Mouse (Mus musculus): ENCODE data around the gene Rybp. TPM values are rescaled to one million over a fixed set of nuclear protein-coding genes. Genes with fewer than 3 reads are reported as not detected.

Gene Rybp
- polyA plus RNA-seq, 1 experiment from 2014 or later: 12.7 TPM

DNA sequence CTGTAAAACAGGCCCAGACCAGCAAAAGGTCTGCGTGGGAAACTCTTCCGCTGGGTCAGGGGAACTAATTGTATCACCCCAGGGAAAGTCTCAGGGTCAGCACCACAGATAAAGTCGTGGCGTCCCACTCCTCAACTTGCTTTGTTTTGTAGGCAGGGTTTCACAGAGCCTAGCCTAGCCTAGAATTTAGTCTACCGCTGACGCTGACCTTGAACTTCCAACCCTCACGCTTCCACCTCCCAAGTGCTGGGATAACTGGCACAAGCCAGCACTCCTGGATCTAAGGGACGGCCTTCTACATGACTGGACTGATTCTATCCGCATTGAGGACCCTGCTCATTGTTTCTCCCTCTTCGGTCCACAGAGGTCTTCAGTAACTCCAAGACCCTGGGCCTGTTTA lies 63.9 kb downstream of the Rybp start:
- H3K9ac ChIP-seq (ENCODE audit: low read length): no peak overlapping the region
- no peaks in the 10 kb centered on the region for H3K27me3 ChIP-seq (ENCODE audit: control insufficient read depth, insufficient read depth, low read length)
- H3K4me1 ChIP-seq (replicated peaks; ENCODE audit: control insufficient read depth, insufficient read depth): peaks cover 6% of the 10 kb centered on the region
- H3K9me3 ChIP-seq (ENCODE audit: control insufficient read depth, low read length): no peaks in the 10 kb centered on the region
- DNase-seq (ENCODE audit: low spot score) (no peak), ATAC-seq (ENCODE audit: low FRiP score, low TSS enrichment) (no peak)
- no peak overlapping the region for H3K4me3 ChIP-seq (ENCODE audit: low read depth, low read length)
- WGBS: 85% methylated on average over 10 of the region's 10 CpGs
- no peak overlapping the region for H3K4me2 ChIP-seq (replicated peaks; ENCODE audit: low read depth)
- no peak for TF ChIP-seq CTCF (IDR thresholded peaks at IDR 0.05; ENCODE audit: low read depth)
- TF ChIP-seq EP300 (optimal IDR thresholded peaks at IDR 0.05): no peak
- H3K36me3 ChIP-seq (ENCODE audit: control insufficient read depth, insufficient read depth, low read length): no peaks in the 10 kb centered on the region
- no peak overlapping the region for H3K27ac ChIP-seq (replicated peaks)

DNA sequence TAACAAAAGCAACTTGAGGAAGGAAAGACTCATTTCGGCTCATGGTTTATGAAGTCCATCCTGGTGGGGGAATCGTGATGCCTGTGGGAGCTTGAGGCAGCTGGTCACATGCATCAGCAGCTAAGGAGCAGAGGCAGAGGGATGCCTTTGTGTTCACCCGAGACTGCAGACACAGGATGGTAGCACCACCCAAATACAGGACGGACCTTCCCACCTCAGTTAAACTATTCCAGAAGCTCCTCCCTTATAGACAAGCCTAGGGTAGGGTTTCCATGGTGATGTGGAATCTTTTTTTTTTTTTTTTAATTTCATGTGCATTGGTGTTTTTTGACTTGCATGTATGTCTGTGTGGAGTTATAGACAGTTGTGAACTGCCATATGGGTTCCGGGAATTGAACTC lies 64.4 kb downstream of the Rybp start:
- Histone ChIP-seq H3K36me3 (ENCODE audit: control insufficient read depth, insufficient read depth, low read length) (no peaks in the 10 kb centered on the region), H3K9me3 (ENCODE audit: control insufficient read depth, low read length) (no peaks in the 10 kb centered on the region), H3K4me3 (ENCODE audit: low read depth, low read length) (no peak overlapping the region), H3K27ac (replicated peaks) (no peak overlapping the region), H3K4me1 (replicated peaks; ENCODE audit: control insufficient read depth, insufficient read depth) (peaks cover 6% of the 10 kb centered on the region), H3K27me3 (ENCODE audit: control insufficient read depth, insufficient read depth, low read length) (no peaks in the 10 kb centered on the region), H3K9ac (ENCODE audit: low read length) (no peak overlapping the region), H3K4me2 (replicated peaks; ENCODE audit: low read depth) (no peak overlapping the region)
- DNase-seq (ENCODE audit: low spot score): no peak
- no peak for ATAC-seq (ENCODE audit: low FRiP score, low TSS enrichment)
- no peak for TF ChIP-seq EP300 (optimal IDR thresholded peaks at IDR 0.05)
- 82% methylated on average over 5 of the region's 5 CpGs for WGBS

DNA sequence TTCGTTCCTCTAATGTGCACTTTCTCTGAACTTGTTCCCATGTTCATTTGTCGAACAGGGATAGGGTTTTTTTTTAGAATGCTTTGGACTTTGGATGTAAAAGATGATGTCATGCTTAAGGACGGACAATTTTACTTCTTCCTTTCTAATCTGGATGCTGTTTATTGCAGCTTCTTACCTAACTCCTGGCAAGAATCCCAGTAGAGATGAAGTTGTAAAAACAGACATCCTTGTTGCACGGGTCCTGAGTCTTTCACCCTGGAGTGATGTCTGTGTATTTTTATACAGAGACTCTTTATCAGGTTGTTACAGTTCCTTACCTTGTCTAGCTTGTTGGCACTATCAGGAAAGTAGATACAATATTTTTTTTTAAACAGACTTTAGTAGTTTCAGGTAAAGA lies 65.5 kb downstream of the Rybp start:
- Histone ChIP-seq H3K27me3 (ENCODE audit: control insufficient read depth, insufficient read depth, low read length) (no peaks in the 10 kb centered on the region), H3K9ac (ENCODE audit: low read length) (no peak overlapping the region), H3K27ac (replicated peaks) (no peak overlapping the region), H3K36me3 (ENCODE audit: control insufficient read depth, insufficient read depth, low read length) (no peaks in the 10 kb centered on the region), H3K9me3 (ENCODE audit: control insufficient read depth, low read length) (no peaks in the 10 kb centered on the region), H3K4me2 (replicated peaks; ENCODE audit: low read depth) (no peak overlapping the region), H3K4me1 (replicated peaks; ENCODE audit: control insufficient read depth, insufficient read depth) (peaks cover 6% of the 10 kb centered on the region), H3K4me3 (ENCODE audit: low read depth, low read length) (no peak overlapping the region)
- DNase-seq (ENCODE audit: low spot score): no peak
- ATAC-seq (ENCODE audit: low FRiP score, low TSS enrichment): no peak
- TF ChIP-seq CTCF (IDR thresholded peaks at IDR 0.05; ENCODE audit: low read depth): no peak
- no peak for TF ChIP-seq EP300 (optimal IDR thresholded peaks at IDR 0.05)
- WGBS: 32% methylated on average over 4 of the region's 4 CpGs

DNA sequence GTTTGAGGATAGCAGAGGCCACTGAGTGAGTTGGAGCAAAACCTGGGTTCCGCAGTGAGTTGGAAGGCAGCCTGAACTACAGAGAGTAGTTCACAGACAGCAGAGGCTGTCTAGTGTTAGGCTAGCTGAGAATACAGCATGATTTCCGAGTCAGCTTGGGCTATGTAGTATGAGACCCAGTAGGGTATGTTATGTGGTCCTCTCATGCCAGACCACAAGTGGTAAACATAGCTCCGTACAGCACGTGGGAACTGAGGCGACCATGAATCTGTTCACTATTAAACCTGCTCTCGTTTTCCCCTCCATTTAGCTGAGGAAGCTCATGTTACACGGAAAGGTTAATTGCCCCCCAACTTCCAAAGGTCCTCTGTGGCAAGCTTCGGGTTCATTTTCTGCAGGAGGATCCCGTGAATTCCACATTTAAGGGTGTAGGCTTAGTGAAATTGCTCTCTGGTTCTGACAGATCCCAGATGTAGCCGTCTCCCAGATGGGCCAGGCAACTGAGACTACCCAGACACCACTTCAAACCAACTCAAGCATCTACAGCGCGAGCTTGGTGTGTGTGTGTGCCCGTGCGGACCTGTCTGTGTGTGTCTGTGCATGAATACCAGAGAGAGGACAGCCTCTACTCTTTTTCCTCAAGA lies 66.2 kb downstream of the Rybp start:
- H3K4me1 ChIP-seq (replicated peaks; ENCODE audit: control insufficient read depth, insufficient read depth): peaks cover 6% of the 10 kb centered on the region
- H3K4me2 ChIP-seq (replicated peaks; ENCODE audit: low read depth): no peak overlapping the region
- H3K27me3 ChIP-seq (ENCODE audit: control insufficient read depth, insufficient read depth, low read length): no peaks in the 10 kb centered on the region
- TF ChIP-seq EP300 (optimal IDR thresholded peaks at IDR 0.05) (no peak), CTCF (IDR thresholded peaks at IDR 0.05; ENCODE audit: low read depth) (no peak)
- no peak overlapping the region for H3K9ac ChIP-seq (ENCODE audit: low read length)
- no peak overlapping the region for H3K27ac ChIP-seq (replicated peaks)
- H3K4me3 ChIP-seq (ENCODE audit: low read depth, low read length): no peak overlapping the region
- DNase-seq (ENCODE audit: low spot score) (no peak), ATAC-seq (ENCODE audit: low FRiP score, low TSS enrichment) (no peak)
- no peaks in the 10 kb centered on the region for H3K9me3 ChIP-seq (ENCODE audit: control insufficient read depth, low read length)
- H3K36me3 ChIP-seq (ENCODE audit: control insufficient read depth, insufficient read depth, low read length): no peaks in the 10 kb centered on the region
- WGBS: 63% methylated on average over 14 of the region's 14 CpGs

DNA sequence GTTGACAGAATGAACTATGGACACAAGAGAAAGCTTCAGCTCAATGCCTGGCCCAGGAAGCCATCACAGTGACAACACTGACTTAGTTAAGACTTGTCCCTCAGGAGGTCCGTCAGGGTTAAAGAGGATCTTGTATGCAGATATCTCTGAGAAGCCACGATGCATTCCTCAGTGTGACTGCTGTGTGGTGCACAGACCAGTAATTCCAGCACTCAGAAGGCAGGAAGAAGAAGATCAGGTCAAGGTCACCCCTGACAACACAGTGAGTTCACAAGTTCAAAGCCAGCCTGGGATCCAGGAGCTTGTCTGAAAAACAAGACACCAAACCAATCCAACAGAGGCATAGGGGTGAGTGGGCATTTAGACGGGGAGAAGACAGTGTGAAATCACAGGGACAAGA lies 67.3 kb downstream of the Rybp start:
- no peaks in the 10 kb centered on the region for H3K36me3 ChIP-seq (ENCODE audit: control insufficient read depth, insufficient read depth, low read length)
- no peak for ATAC-seq (ENCODE audit: low FRiP score, low TSS enrichment)
- H3K4me1 ChIP-seq (replicated peaks; ENCODE audit: control insufficient read depth, insufficient read depth): peaks cover 6% of the 10 kb centered on the region
- no peak overlapping the region for H3K4me3 ChIP-seq (ENCODE audit: low read depth, low read length)
- no peak overlapping the region for H3K27ac ChIP-seq (replicated peaks)
- TF ChIP-seq EP300 (optimal IDR thresholded peaks at IDR 0.05): no peak
- no peak for TF ChIP-seq CTCF (IDR thresholded peaks at IDR 0.05; ENCODE audit: low read depth)
- no peak overlapping the region for H3K9ac ChIP-seq (ENCODE audit: low read length)
- WGBS: 79% methylated on average over 3 of the region's 3 CpGs
- no peaks in the 10 kb centered on the region for H3K9me3 ChIP-seq (ENCODE audit: control insufficient read depth, low read length)
- no peak for DNase-seq (ENCODE audit: low spot score)
- no peaks in the 10 kb centered on the region for H3K27me3 ChIP-seq (ENCODE audit: control insufficient read depth, insufficient read depth, low read length)
- H3K4me2 ChIP-seq (replicated peaks; ENCODE audit: low read depth): no peak overlapping the region

DNA sequence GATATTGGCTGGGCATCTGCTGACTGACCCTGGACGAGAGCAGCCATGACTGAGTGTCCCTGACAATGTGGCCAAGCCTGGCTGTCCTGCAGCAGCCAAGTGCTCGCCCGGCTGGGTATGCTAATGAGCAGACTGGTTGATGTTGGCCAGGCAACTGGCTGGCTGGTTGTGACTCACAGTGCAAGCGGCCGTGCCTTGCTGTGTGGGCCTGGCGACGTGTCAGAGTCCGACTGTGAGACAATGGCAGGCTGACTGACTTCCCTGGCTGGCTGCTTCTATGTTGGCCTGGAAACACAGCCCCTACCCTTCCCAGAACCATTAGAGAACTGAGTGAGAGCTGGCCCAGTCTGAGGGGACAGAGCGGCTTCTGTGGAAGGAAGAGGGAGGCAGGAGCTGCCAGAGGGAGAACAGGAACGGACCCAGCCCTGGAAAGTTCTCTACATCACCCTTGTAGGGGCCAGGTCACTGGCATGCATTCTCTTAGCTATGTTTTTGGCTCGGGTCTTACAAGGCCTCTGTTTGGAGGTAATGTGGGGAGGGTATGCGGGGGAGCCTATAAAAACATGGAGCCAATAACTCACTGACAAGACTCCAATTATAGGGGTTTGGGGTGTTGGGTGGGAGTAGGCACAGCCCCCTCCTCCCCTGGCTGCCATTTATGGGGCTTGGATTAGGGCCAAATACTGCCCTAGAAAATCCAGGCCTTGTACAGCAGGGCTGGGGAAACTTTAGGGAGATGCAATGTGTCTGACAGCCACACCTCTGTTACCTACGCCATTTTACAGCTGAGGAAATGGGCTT lies 68.5 kb downstream of the Rybp start:
- Histone ChIP-seq H3K36me3 (ENCODE audit: control insufficient read depth, insufficient read depth, low read length) (no peaks in the 10 kb centered on the region), H3K9ac (ENCODE audit: low read length) (0 out of 2 replicates have a peak overlapping the region, but pooled peaks have one; percentile 23), H3K4me3 (ENCODE audit: low read depth, low read length) (no peak overlapping the region), H3K27me3 (ENCODE audit: control insufficient read depth, insufficient read depth, low read length) (no peaks in the 10 kb centered on the region), H3K4me2 (replicated peaks; ENCODE audit: low read depth) (no peak overlapping the region), H3K27ac (replicated peaks) (peak overlapping the region; percentile 45; the same call in 1 of the 2 replicates), H3K9me3 (ENCODE audit: control insufficient read depth, low read length) (no peaks in the 10 kb centered on the region), H3K4me1 (replicated peaks; ENCODE audit: control insufficient read depth, insufficient read depth) (peaks cover 6% of the 10 kb centered on the region)
- no peak for TF ChIP-seq EP300 (optimal IDR thresholded peaks at IDR 0.05)
- no peak for TF ChIP-seq CTCF (IDR thresholded peaks at IDR 0.05; ENCODE audit: low read depth)
- DNase-seq (ENCODE audit: low spot score): peak; percentile 85
- 44% methylated on average over 13 of the region's 13 CpGs for WGBS
- ATAC-seq (ENCODE audit: low FRiP score, low TSS enrichment): peak; percentile 91
